Mouse (Mus musculus): ENCODE results near the gene Myo3b. TPM values are rescaled to one million over a fixed set of nuclear protein-coding genes. Genes with fewer than 3 reads are reported as not detected.

Gene Myo3b
- polyA plus RNA-seq, 1 experiment from 2014 or later, result not detected

GRCm38 (mm10) chr2:70261703-70262564 lies 223.0 kb downstream of the Myo3b start:
- no peaks in the 10 kb centered on the region for H3K27me3 ChIP-seq (ENCODE audit: control insufficient read depth, insufficient read depth, low read length)
- H3K36me3 ChIP-seq (ENCODE audit: control insufficient read depth, insufficient read depth, low read length), result no peaks in the 10 kb centered on the region
- H3K4me2 ChIP-seq, result no peak overlapping the region
- no peak overlapping the region for H3K27ac ChIP-seq (ENCODE audit: low read depth, low read length)
- no peak overlapping the region for H3K4me3 ChIP-seq (ENCODE audit: low read depth, low read length)
- no peaks in the 10 kb centered on the region; the same call in 1 of the 2 replicates for H3K4me1 ChIP-seq (ENCODE audit: control insufficient read depth, insufficient read depth, low read length)
- ATAC-seq (ENCODE audit: low FRiP score) (0 out of 2 replicates have a peak, but pooled peaks have one; percentile 24), DNase-seq (ENCODE audit: low spot score, missing footprints) (no peak)
- WGBS, result 77% methylated on average over 8 of the region's 8 CpGs
- no peak overlapping the region for H3K9ac ChIP-seq (ENCODE audit: low read length)
- H3K9me3 ChIP-seq (ENCODE audit: control insufficient read depth, low read length), result no peaks in the 10 kb centered on the region

DNA sequence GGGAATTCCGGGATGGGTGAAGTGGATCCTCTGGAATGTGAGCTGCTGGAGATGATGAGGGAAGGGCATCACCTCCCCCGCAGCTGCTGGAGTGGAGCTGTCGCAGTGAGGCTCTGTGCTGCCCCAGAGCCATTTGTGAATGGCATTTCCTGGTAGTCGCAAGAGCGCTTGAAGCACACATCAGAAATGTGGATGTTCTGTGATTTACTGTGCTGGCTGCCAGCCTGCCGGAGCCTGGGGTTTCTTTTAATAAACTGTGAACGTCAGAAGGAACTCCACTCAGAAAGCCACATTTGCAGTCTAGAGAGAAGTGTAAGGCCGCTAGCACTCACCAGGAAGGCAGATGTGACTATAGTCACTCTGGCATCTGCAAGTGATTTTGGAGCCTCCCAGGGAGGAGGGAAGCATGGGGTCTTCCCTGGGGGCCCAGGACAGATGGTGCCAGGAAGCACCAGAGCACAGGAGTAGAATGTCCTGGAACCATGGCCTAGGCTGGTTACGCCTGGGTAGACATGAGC lies 223.7 kb downstream of the Myo3b start:
- Histone ChIP-seq H3K4me3 (ENCODE audit: low read depth, low read length) (no peak overlapping the region), H3K4me1 (ENCODE audit: control insufficient read depth, insufficient read depth, low read length) (no peaks in the 10 kb centered on the region; the same call in 1 of the 2 replicates), H3K4me2 (no peak overlapping the region), H3K9me3 (ENCODE audit: control insufficient read depth, low read length) (no peaks in the 10 kb centered on the region), H3K9ac (ENCODE audit: low read length) (no peak overlapping the region), H3K27ac (ENCODE audit: low read depth, low read length) (no peak overlapping the region), H3K27me3 (ENCODE audit: control insufficient read depth, insufficient read depth, low read length) (no peaks in the 10 kb centered on the region), H3K36me3 (ENCODE audit: control insufficient read depth, insufficient read depth, low read length) (no peaks in the 10 kb centered on the region)
- DNase-seq (ENCODE audit: low spot score, missing footprints) (no peak), ATAC-seq (ENCODE audit: low FRiP score) (no peak)
- 55% methylated on average over 9 of the region's 9 CpGs for WGBS

DNA sequence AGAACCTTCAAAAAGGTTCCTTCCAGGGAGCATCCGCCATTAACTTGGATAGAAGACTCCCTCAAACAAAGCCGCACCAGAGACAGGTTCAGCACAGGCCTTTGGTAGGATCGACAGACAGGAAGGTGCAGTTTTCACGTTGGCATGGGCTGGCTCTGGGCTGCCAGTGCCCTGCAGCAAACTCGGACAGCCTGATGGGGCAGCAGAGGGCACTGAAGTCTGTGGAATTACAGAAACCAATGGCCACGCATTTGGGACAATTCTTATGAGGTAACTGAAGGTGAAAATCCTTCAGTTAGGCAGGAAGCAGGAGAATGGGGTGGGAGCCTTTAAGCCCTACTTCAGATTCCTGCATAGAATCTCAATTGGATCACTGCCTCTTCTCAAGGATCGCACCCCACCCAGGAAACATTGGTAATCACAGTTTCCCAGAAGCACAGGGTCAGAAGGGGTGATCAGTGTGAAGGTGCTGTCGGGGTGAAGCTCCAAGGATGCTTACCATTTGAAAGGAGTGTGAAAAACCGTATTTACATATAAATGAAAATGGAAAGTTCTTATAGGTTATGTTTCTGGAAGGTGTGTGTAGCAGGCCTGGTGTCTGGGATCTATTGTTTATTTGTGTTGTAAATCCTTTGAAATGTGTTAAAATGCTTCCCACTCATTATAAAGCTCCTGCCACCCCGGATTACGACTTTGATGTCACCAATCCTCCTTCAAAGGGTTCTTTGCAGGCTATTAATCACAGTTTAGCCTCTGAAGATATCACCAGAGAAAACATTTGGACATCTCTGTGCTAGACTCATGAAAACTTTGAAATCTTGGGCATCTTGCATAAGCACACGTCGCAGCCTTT lies 239.7 kb downstream of the Myo3b start:
- Histone ChIP-seq H3K27ac (ENCODE audit: low read depth, low read length) (no peak overlapping the region), H3K4me2 (no peak overlapping the region), H3K36me3 (ENCODE audit: control insufficient read depth, insufficient read depth, low read length) (no peaks in the 10 kb centered on the region), H3K27me3 (ENCODE audit: control insufficient read depth, insufficient read depth, low read length) (no peaks in the 10 kb centered on the region), H3K4me1 (ENCODE audit: control insufficient read depth, insufficient read depth, low read length) (peaks cover 4% of the 10 kb centered on the region; the same call in 1 of the 2 replicates), H3K9ac (ENCODE audit: low read length) (no peak overlapping the region), H3K9me3 (ENCODE audit: control insufficient read depth, low read length) (no peaks in the 10 kb centered on the region), H3K4me3 (ENCODE audit: low read depth, low read length) (no peak overlapping the region)
- 29% methylated on average over 13 of the region's 13 CpGs for WGBS
- DNase-seq (ENCODE audit: low spot score, missing footprints) (peak; percentile 88), ATAC-seq (ENCODE audit: low FRiP score) (no peak)

DNA sequence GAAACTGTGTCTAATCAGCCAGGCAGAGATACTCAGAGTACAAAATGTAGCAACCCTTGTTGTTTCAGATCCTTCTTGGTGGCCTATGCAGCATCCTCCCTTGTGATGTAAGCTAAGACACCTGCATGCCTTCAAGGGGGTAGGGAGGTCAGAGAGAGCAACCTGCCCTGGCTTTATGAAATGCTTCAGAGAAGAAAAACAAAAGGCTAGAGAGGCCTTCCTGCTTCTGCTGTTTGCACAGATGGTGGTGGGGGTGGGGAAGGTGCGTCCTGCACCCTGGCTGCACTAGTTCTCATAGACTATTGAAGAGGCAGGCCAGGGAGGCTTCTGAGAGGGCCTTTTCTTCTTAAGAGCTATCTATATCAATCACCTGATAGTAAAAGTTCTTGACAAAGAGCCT lies 245.2 kb downstream of the Myo3b start:
- DNase-seq (ENCODE audit: low spot score, missing footprints) (no peak), ATAC-seq (ENCODE audit: low FRiP score) (no peak)
- Histone ChIP-seq H3K36me3 (ENCODE audit: control insufficient read depth, insufficient read depth, low read length) (no peaks in the 10 kb centered on the region), H3K4me1 (ENCODE audit: control insufficient read depth, insufficient read depth, low read length) (no peaks in the 10 kb centered on the region), H3K9ac (ENCODE audit: low read length) (no peak overlapping the region), H3K9me3 (ENCODE audit: control insufficient read depth, low read length) (no peaks in the 10 kb centered on the region), H3K4me2 (no peak overlapping the region), H3K27me3 (ENCODE audit: control insufficient read depth, insufficient read depth, low read length) (no peaks in the 10 kb centered on the region), H3K4me3 (ENCODE audit: low read depth, low read length) (no peak overlapping the region), H3K27ac (ENCODE audit: low read depth, low read length) (no peak overlapping the region)
- 59% methylated on average over 1 of the region's 1 CpGs for WGBS

DNA sequence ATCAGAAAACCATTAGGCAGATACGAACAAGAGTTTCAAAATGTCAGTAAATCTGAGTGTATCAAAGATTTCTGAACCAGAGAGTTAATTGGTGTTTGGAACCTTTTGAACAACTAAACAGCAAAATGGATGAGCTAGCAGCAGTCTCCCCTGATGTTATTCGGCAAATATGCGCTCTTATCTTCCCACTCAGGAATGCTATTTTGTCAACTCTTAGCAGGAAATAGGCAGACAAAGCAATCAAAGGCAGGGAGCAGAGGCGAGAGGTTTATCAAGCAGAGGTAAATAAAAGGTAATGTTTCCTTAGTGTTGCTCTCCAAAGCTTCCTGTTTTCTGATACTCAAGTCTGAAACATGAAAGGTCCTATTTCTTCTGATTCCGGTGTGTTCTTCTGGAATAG lies 252.1 kb downstream of the Myo3b start:
- no peak for DNase-seq (ENCODE audit: low spot score, missing footprints)
- H3K4me1 ChIP-seq (ENCODE audit: control insufficient read depth, insufficient read depth, low read length), result no peaks in the 10 kb centered on the region
- no peak for ATAC-seq (ENCODE audit: low FRiP score)
- H3K9ac ChIP-seq (ENCODE audit: low read length), result no peak overlapping the region
- no peaks in the 10 kb centered on the region for H3K9me3 ChIP-seq (ENCODE audit: control insufficient read depth, low read length)
- H3K27me3 ChIP-seq (ENCODE audit: control insufficient read depth, insufficient read depth, low read length), result no peaks in the 10 kb centered on the region
- no peaks in the 10 kb centered on the region for H3K36me3 ChIP-seq (ENCODE audit: control insufficient read depth, insufficient read depth, low read length)
- H3K4me2 ChIP-seq, result no peak overlapping the region
- no peak overlapping the region for H3K27ac ChIP-seq (ENCODE audit: low read depth, low read length)
- H3K4me3 ChIP-seq (ENCODE audit: low read depth, low read length), result no peak overlapping the region
- WGBS, result 77% methylated on average over 5 of the region's 5 CpGs

DNA sequence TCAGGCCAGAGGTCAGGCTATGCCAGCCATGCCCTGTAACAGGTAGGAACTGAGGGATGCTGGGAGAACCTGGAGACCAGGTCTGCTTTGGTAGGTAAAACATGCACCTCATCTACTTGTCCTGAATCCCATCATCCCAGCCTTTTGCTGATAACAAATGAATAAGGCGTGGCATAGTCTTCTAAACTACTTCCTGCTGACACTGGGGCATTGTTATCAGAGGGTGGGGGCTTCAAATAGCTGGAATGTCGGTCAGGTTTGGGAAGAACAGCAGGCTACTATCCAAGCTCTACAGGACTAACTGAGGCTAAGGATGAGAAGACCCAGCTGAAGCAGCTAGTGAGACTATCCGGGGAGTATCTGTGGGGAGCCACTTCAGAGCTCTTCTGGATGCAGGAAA lies 253.8 kb downstream of the Myo3b start:
- DNase-seq (ENCODE audit: low spot score, missing footprints), result no peak

GRCm38 (mm10) chr2:70302905-70303304 lies 264.0 kb downstream of the Myo3b start:
- Histone ChIP-seq H3K27me3 (ENCODE audit: control insufficient read depth, insufficient read depth, low read length) (no peaks in the 10 kb centered on the region), H3K36me3 (ENCODE audit: control insufficient read depth, insufficient read depth, low read length) (no peaks in the 10 kb centered on the region)
- ATAC-seq (ENCODE audit: low FRiP score), result no peak

More for the DNA sequence above, 253.8 kb downstream of the Myo3b start:
- no peaks in the 10 kb centered on the region for H3K4me1 ChIP-seq (ENCODE audit: control insufficient read depth, insufficient read depth, low read length)
- 68% methylated on average over 3 of the region's 3 CpGs for WGBS
- no peak overlapping the region for H3K9ac ChIP-seq (ENCODE audit: low read length)
- no peaks in the 10 kb centered on the region for H3K27me3 ChIP-seq (ENCODE audit: control insufficient read depth, insufficient read depth, low read length)
- no peak overlapping the region for H3K4me3 ChIP-seq (ENCODE audit: low read depth, low read length)
- H3K36me3 ChIP-seq (ENCODE audit: control insufficient read depth, insufficient read depth, low read length), result no peaks in the 10 kb centered on the region
- H3K27ac ChIP-seq (ENCODE audit: low read depth, low read length), result no peak overlapping the region
- no peaks in the 10 kb centered on the region for H3K9me3 ChIP-seq (ENCODE audit: control insufficient read depth, low read length)
- ATAC-seq (ENCODE audit: low FRiP score), result no peak
- H3K4me2 ChIP-seq, result no peak overlapping the region

DNA sequence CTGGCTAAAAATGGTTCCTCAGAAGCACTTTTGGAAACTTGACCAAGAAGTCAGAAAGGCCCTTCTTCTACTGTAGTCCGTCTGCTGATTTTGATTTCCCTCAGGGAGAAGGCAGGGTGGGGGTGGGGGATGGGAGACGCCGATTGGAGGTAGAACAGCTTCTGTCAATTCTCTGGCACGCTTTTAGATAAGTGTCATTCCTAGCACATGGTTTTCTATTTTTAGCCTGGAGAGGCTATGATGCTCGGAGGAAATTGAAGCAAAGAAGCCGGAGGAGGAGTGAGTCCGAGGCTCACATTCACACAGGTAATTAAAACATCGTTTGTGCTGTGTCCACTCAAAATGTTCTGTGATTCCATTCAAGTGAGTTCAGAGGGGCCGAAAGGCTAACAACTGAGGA lies 276.2 kb downstream of the Myo3b start:
- Histone ChIP-seq H3K4me1 (ENCODE audit: control insufficient read depth, insufficient read depth, low read length) (peaks cover 6% of the 10 kb centered on the region), H3K27ac (ENCODE audit: low read depth, low read length) (no peak overlapping the region), H3K4me2 (no peak overlapping the region), H3K27me3 (ENCODE audit: control insufficient read depth, insufficient read depth, low read length) (no peaks in the 10 kb centered on the region), H3K36me3 (ENCODE audit: control insufficient read depth, insufficient read depth, low read length) (no peaks in the 10 kb centered on the region), H3K4me3 (ENCODE audit: low read depth, low read length) (no peak overlapping the region), H3K9me3 (ENCODE audit: control insufficient read depth, low read length) (no peaks in the 10 kb centered on the region), H3K9ac (ENCODE audit: low read length) (no peak overlapping the region)
- WGBS, result 82% methylated on average over 9 of the region's 9 CpGs
- ATAC-seq (ENCODE audit: low FRiP score) (no peak), DNase-seq (ENCODE audit: low spot score, missing footprints) (peak; percentile 35)

More at GRCm38 (mm10) chr2:70302905-70303304, 264.0 kb downstream of the Myo3b start:
- Histone ChIP-seq H3K4me1 (ENCODE audit: control insufficient read depth, insufficient read depth, low read length) (no peaks in the 10 kb centered on the region), H3K4me3 (ENCODE audit: low read depth, low read length) (no peak overlapping the region), H3K9me3 (ENCODE audit: control insufficient read depth, low read length) (peaks cover 3% of the 10 kb centered on the region; the same call in 1 of the 2 replicates), H3K4me2 (no peak overlapping the region), H3K9ac (ENCODE audit: low read length) (no peak overlapping the region), H3K27ac (ENCODE audit: low read depth, low read length) (no peak overlapping the region)
- peak; percentile 61 for DNase-seq (ENCODE audit: low spot score, missing footprints)

GRCm38 (mm10) chr2:70315734-70316133 lies 276.8 kb downstream of the Myo3b start:
- peaks cover 6% of the 10 kb centered on the region for H3K4me1 ChIP-seq (ENCODE audit: control insufficient read depth, insufficient read depth, low read length)
- DNase-seq (ENCODE audit: low spot score, missing footprints) (no peak), ATAC-seq (ENCODE audit: low FRiP score) (no peak)
- no peak overlapping the region for H3K27ac ChIP-seq (ENCODE audit: low read depth, low read length)
- no peaks in the 10 kb centered on the region for H3K36me3 ChIP-seq (ENCODE audit: control insufficient read depth, insufficient read depth, low read length)
- H3K4me2 ChIP-seq, result no peak overlapping the region
- 73% methylated on average over 3 of the region's 3 CpGs for WGBS
- H3K9ac ChIP-seq (ENCODE audit: low read length), result no peak overlapping the region
- H3K4me3 ChIP-seq (ENCODE audit: low read depth, low read length), result no peak overlapping the region
- no peaks in the 10 kb centered on the region for H3K9me3 ChIP-seq (ENCODE audit: control insufficient read depth, low read length)
- no peaks in the 10 kb centered on the region for H3K27me3 ChIP-seq (ENCODE audit: control insufficient read depth, insufficient read depth, low read length)
